Mouse (Mus musculus) MEL (cell line): ENCODE results near the gene Gm49342.

Experiments used
- CTCF ChIP-seq, 3 experiments: IDR thresholded peaks in 2 of 3; conservative IDR thresholded peaks in 1 of 3; 2 replicates each; pipeline ENCODE4 v1.5.1; 2011 to 2012; ENCODE audit warnings: low read length in 3 of 3, low read depth in 2 of 3, mild to moderate bottlenecking in 2 of 3, improper control_type of control experiment in 1 of 3, inconsistent platforms in 1 of 3, mixed read lengths in 1 of 3, moderate library complexity in 1 of 3; ENCODE audit not compliant: control insufficient read depth in 1 of 3, insufficient read depth in 1 of 3, poor library complexity in 1 of 3, severe bottlenecking in 1 of 3
- EP300 ChIP-seq, 2 experiments: IDR thresholded peaks; 2 replicates each; pipeline ENCODE4 v1.6.1; 2011; ENCODE audit warnings: improper control_type of control experiment in 2 of 2, low read length in 2 of 2, low read depth in 1 of 2, mild to moderate bottlenecking in 1 of 2
- GABPA ChIP-seq: IDR thresholded peaks from 2 replicates; pipeline ENCODE4 v1.6.1; 2012; ENCODE audit warnings: low read depth, mild to moderate bottlenecking, inconsistent platforms, low read length, improper control_type of control experiment, moderate library complexity
- GATA1 ChIP-seq: IDR thresholded peaks from 2 replicates; pipeline ENCODE4 v1.6.1; 2011; ENCODE audit warnings: low read depth, low read length, improper control_type of control experiment
- KAT2A ChIP-seq: conservative IDR thresholded peaks from 2 replicates; pipeline ENCODE4 v1.6.1; 2012; ENCODE audit warnings: low read depth, low read length, improper control_type of control experiment, inconsistent platforms
- MAFK ChIP-seq: IDR thresholded peaks from 2 replicates; pipeline ENCODE4 v1.6.1; 2011; ENCODE audit warnings: low read depth, mild to moderate bottlenecking, low read length, improper control_type of control experiment, borderline replicate concordance
- POLR2A ChIP-seq, 2 experiments: IDR thresholded peaks; 2 replicates each; pipeline ENCODE4 v1.6.1; 2011 to 2012; ENCODE audit warnings: low read length in 2 of 2, mild to moderate bottlenecking in 2 of 2, control low read depth in 1 of 2, improper control_type of control experiment in 1 of 2, low read depth in 1 of 2, moderate library complexity in 1 of 2; ENCODE audit not compliant: control insufficient read depth in 1 of 2, insufficient read depth in 1 of 2, poor library complexity in 1 of 2
- TCF12 ChIP-seq: IDR thresholded peaks from 2 replicates; pipeline ENCODE4 v1.6.1; 2014; ENCODE audit warnings: low read depth, mild to moderate bottlenecking, inconsistent platforms, low read length, improper control_type of control experiment, moderate library complexity
- USF1 ChIP-seq: IDR thresholded peaks from 2 replicates; pipeline ENCODE4 v1.6.1; 2014; ENCODE audit warnings: low read depth, mild to moderate bottlenecking, inconsistent platforms, low read length, improper control_type of control experiment, moderate library complexity

GRCm38 (mm10) chr14:50973700-50974099, 29.4 kb downstream of the Gm49342 start:
- TF ChIP-seq POLR2A (IDR thresholded peaks at IDR 0.05; ENCODE audit: control insufficient read depth in 1 of 2, insufficient read depth in 1 of 2, low read depth in 1 of 2, low read length in 2 of 2, poor library complexity in 1 of 2) = no peak
- TF ChIP-seq EP300 (IDR thresholded peaks at IDR 0.05; ENCODE audit: low read depth in 1 of 2, low read length in 2 of 2) = no peak
- no peak for TF ChIP-seq TCF12
- no peak for TF ChIP-seq KAT2A
- TF ChIP-seq MAFK = no peak
- TF ChIP-seq GATA1 = no peak
- TF ChIP-seq CTCF (IDR thresholded peaks at IDR 0.05 in 2 of 3, conservative IDR thresholded peaks at IDR 0.05 in 1 of 3; ENCODE audit: control insufficient read depth in 1 of 3, insufficient read depth in 1 of 3, low read depth in 2 of 3, low read length in 3 of 3, poor library complexity in 1 of 3, severe bottlenecking in 1 of 3) = no peak
- TF ChIP-seq USF1 = no peak
- TF ChIP-seq GABPA = no peak
